Mouse (Mus musculus) spleen, adult 12 weeks (tissue): ENCODE measurements around the gene Cpne7.
A peak's percentile ranks its signal among the peaks of the same experiment; 100 is the strongest.

Source experiments
- DNase-seq: peaks from one replicate; pipeline ENCODE4 v3.0.0; 2022; ENCODE audit warnings: low spot score

Gene Cpne7

GRCm38 (mm10) chr8:123114644-123115043 lies 2.5 kb upstream of the Cpne7 start:
- DNase-seq, result no peak

GRCm38 (mm10) chr8:123117744-123118143 lies 570 bp downstream of the Cpne7 start:
- DNase-seq, result no peak

- no peak for DNase-seq
These were observed 4.9 kb downstream of the Cpne7 start for GRCm38 (mm10) chr8:123122059-123122458.

GRCm38 (mm10) chr8:123122670-123123069 lies 5.5 kb downstream of the Cpne7 start:
- DNase-seq, result no peak

- peak; percentile 30 for DNase-seq
These were observed 9.1 kb downstream of the Cpne7 start for GRCm38 (mm10) chr8:123126193-123126816.

- DNase-seq, result no peak
These were observed 13.9 kb downstream of the Cpne7 start for GRCm38 (mm10) chr8:123131041-123131440.

GRCm38 (mm10) chr8:123132953-123133352 lies 15.8 kb downstream of the Cpne7 start:
- no peak for DNase-seq

GRCm38 (mm10) chr8:123134149-123134713 lies 17.1 kb downstream of the Cpne7 start:
- DNase-seq, result no peak

- DNase-seq, result no peak
These were observed 18.2 kb downstream of the Cpne7 start for GRCm38 (mm10) chr8:123135406-123135805.

GRCm38 (mm10) chr8:123135806-123136205 lies 18.6 kb downstream of the Cpne7 start:
- DNase-seq, result no peak

GRCm38 (mm10) chr8:123136287-123136686 lies 19.1 kb downstream of the Cpne7 start:
- DNase-seq, result no peak

GRCm38 (mm10) chr8:123137645-123138077 lies 20.5 kb downstream of the Cpne7 start:
- DNase-seq, result no peak

GRCm38 (mm10) chr8:123138741-123139140 lies 21.6 kb downstream of the Cpne7 start:
- no peak for DNase-seq

- no peak for DNase-seq
These were observed 24.7 kb downstream of the Cpne7 start for GRCm38 (mm10) chr8:123141741-123142462.

GRCm38 (mm10) chr8:123145279-123145678 lies 28.1 kb downstream of the Cpne7 start:
- no peak for DNase-seq

- DNase-seq, result no peak
These were observed 29.2 kb downstream of the Cpne7 start for GRCm38 (mm10) chr8:123146390-123146789.

GRCm38 (mm10) chr8:123150737-123151171 lies 33.6 kb downstream of the Cpne7 start:
- no peak for DNase-seq

- no peak for DNase-seq
These were observed 38.0 kb downstream of the Cpne7 start for GRCm38 (mm10) chr8:123155177-123155576.

- DNase-seq, result peak; percentile 22
These were observed 39.0 kb downstream of the Cpne7 start for GRCm38 (mm10) chr8:123156070-123156773.

GRCm38 (mm10) chr8:123157888-123158465 lies 40.8 kb downstream of the Cpne7 start, which contains the start of gene Sult5a1:
TSS of gene Sult5a1 (minus strand) at chr8:123158315.
- no peak for DNase-seq

- DNase-seq, result no peak
These were observed 64.2 kb downstream of the Cpne7 start for GRCm38 (mm10) chr8:123181391-123181790.
